Mouse (Mus musculus): ENCODE results near the gene Adra2b. TPM values are rescaled to one million over a fixed set of nuclear protein-coding genes. Genes with fewer than 3 reads are reported as not detected.

Gene Adra2b
- polyA plus RNA-seq, 1 experiment from 2014 or later, result 1.3 TPM

- WGBS, result 85% methylated on average over 14 of the region's 14 CpGs
- peaks cover 12% of the 10 kb centered on the region for H3K4me1 ChIP-seq
- no peak for ATAC-seq (ENCODE audit: low FRiP score, low read depth)
Observed at GRCm38 (mm10) chr2:127332807-127333570, 30.0 kb upstream of the Adra2b start.

GRCm38 (mm10) chr2:127333945-127334603 lies 28.9 kb upstream of the Adra2b start:
- Histone ChIP-seq H3K9ac (no peak overlapping the region), H3K27me3 (replicated peaks) (peaks cover 42% of the 10 kb centered on the region), H3K4me3 (no peak overlapping the region), H3K4me1 (peaks cover 12% of the 10 kb centered on the region), H3K4me2 (replicated peaks) (no peak overlapping the region), H3K36me3 (no peaks in the 10 kb centered on the region), H3K9me3 (no peaks in the 10 kb centered on the region), H3K27ac (no peak overlapping the region)
- ATAC-seq (ENCODE audit: low FRiP score, low read depth), result no peak
- WGBS, result 77% methylated on average over 5 of the region's 5 CpGs

More at GRCm38 (mm10) chr2:127332807-127333570, 30.0 kb upstream of the Adra2b start:
- Histone ChIP-seq H3K27me3 (replicated peaks) (peaks cover 39% of the 10 kb centered on the region), H3K9ac (no peak overlapping the region), H3K27ac (no peak overlapping the region), H3K4me2 (replicated peaks) (no peak overlapping the region), H3K36me3 (no peaks in the 10 kb centered on the region), H3K9me3 (no peaks in the 10 kb centered on the region), H3K4me3 (no peak overlapping the region)

GRCm38 (mm10) chr2:127335078-127335541 lies 27.9 kb upstream of the Adra2b start:
- Histone ChIP-seq H3K9ac (no peak overlapping the region), H3K4me2 (replicated peaks) (peak overlapping the region; percentile 90; the same call in 1 of the 2 replicates), H3K4me1 (peaks cover 12% of the 10 kb centered on the region), H3K4me3 (no peak overlapping the region), H3K27me3 (replicated peaks) (peaks cover 42% of the 10 kb centered on the region), H3K27ac (no peak overlapping the region), H3K9me3 (no peaks in the 10 kb centered on the region), H3K36me3 (no peaks in the 10 kb centered on the region)
- WGBS, result 39% methylated on average over 11 of the region's 11 CpGs
- no peak for ATAC-seq (ENCODE audit: low FRiP score, low read depth)

- Histone ChIP-seq H3K4me1 (peaks cover 12% of the 10 kb centered on the region), H3K4me2 (replicated peaks) (peak within 1 kb of the TSS; percentile 90), H3K9me3 (no peaks in the 10 kb centered on the region), H3K36me3 (no peaks in the 10 kb centered on the region), H3K9ac (peak within 1 kb of the TSS; percentile 57), H3K27ac (no peak within 1 kb of the TSS), H3K4me3 (peak within 1 kb of the TSS; percentile 48), H3K27me3 (replicated peaks) (peaks cover 42% of the 10 kb centered on the region)
- ATAC-seq (ENCODE audit: low FRiP score, low read depth), result peak; percentile 65
- WGBS, result 1% methylated on average over 76 of the region's 76 CpGs
Observed at GRCm38 (mm10) chr2:127335767-127336496, 27.1 kb upstream of the Adra2b start, which contains the start of gene Dusp2. TSS of gene Dusp2 (plus strand) at chr2:127336159.

GRCm38 (mm10) chr2:127336497-127336832 lies 26.5 kb upstream of the Adra2b start:
- Histone ChIP-seq H3K9me3 (no peaks in the 10 kb centered on the region), H3K27me3 (replicated peaks) (peaks cover 42% of the 10 kb centered on the region), H3K9ac (peak overlapping the region; percentile 57), H3K4me1 (peaks cover 12% of the 10 kb centered on the region), H3K27ac (no peak overlapping the region), H3K36me3 (no peaks in the 10 kb centered on the region), H3K4me2 (replicated peaks) (peak overlapping the region; percentile 90), H3K4me3 (peak overlapping the region; percentile 48)
- WGBS, result 2% methylated on average over 32 of the region's 33 CpGs
- ATAC-seq (ENCODE audit: low FRiP score, low read depth), result peak; percentile 45; the same call in 1 of the 2 replicates

- Histone ChIP-seq H3K27ac (no peak overlapping the region), H3K4me1 (peaks cover 12% of the 10 kb centered on the region), H3K9me3 (no peaks in the 10 kb centered on the region), H3K36me3 (no peaks in the 10 kb centered on the region), H3K27me3 (replicated peaks) (peaks cover 42% of the 10 kb centered on the region), H3K4me2 (replicated peaks) (peak overlapping the region; percentile 90), H3K4me3 (peak overlapping the region; percentile 48), H3K9ac (no peak overlapping the region)
- no peak for ATAC-seq (ENCODE audit: low FRiP score, low read depth)
- WGBS, result 57% methylated on average over 5 of the region's 5 CpGs
Observed at GRCm38 (mm10) chr2:127336885-127337284, 26.1 kb upstream of the Adra2b start.

GRCm38 (mm10) chr2:127337531-127337930 lies 25.5 kb upstream of the Adra2b start:
- Histone ChIP-seq H3K27me3 (replicated peaks) (peaks cover 42% of the 10 kb centered on the region), H3K4me1 (peaks cover 12% of the 10 kb centered on the region), H3K4me3 (no peak overlapping the region), H3K4me2 (replicated peaks) (peak overlapping the region; percentile 90), H3K9me3 (no peaks in the 10 kb centered on the region), H3K9ac (no peak overlapping the region), H3K27ac (no peak overlapping the region), H3K36me3 (no peaks in the 10 kb centered on the region)
- no peak for ATAC-seq (ENCODE audit: low FRiP score, low read depth)
- WGBS, result 76% methylated on average over 11 of the region's 11 CpGs

- H3K36me3 ChIP-seq, result no peaks in the 10 kb centered on the region
- peak overlapping the region; percentile 90; the same call in 1 of the 2 replicates for H3K4me2 ChIP-seq (replicated peaks)
- no peak overlapping the region for H3K27ac ChIP-seq
- 75% methylated on average over 7 of the region's 7 CpGs for WGBS
- H3K4me1 ChIP-seq, result peaks cover 12% of the 10 kb centered on the region
- H3K9ac ChIP-seq, result no peak overlapping the region
- H3K9me3 ChIP-seq, result no peaks in the 10 kb centered on the region
- H3K4me3 ChIP-seq, result no peak overlapping the region
- H3K27me3 ChIP-seq (replicated peaks), result peaks cover 42% of the 10 kb centered on the region
- ATAC-seq (ENCODE audit: low FRiP score, low read depth), result no peak
Observed at GRCm38 (mm10) chr2:127338012-127338411, 25.0 kb upstream of the Adra2b start.

- Histone ChIP-seq H3K27ac (no peak within 1 kb of the TSS), H3K4me1 (peaks cover 12% of the 10 kb centered on the region), H3K4me3 (no peak within 1 kb of the TSS), H3K4me2 (replicated peaks) (peak within 1 kb of the TSS; percentile 90), H3K36me3 (no peaks in the 10 kb centered on the region), H3K27me3 (replicated peaks) (peaks cover 42% of the 10 kb centered on the region), H3K9ac (no peak within 1 kb of the TSS), H3K9me3 (no peaks in the 10 kb centered on the region)
- ATAC-seq (ENCODE audit: low FRiP score, low read depth), result no peak
- WGBS, result 88% methylated on average over 4 of the region's 4 CpGs
Observed at GRCm38 (mm10) chr2:127338416-127338815, 24.6 kb upstream of the Adra2b start, which contains the start of gene Astl. TSS of gene Astl (plus strand) at chr2:127338639.

- no peak overlapping the region for H3K27ac ChIP-seq
- WGBS, result 75% methylated on average over 4 of the region's 4 CpGs
- H3K4me3 ChIP-seq, result no peak overlapping the region
- no peak for ATAC-seq (ENCODE audit: low FRiP score, low read depth)
- H3K4me2 ChIP-seq (replicated peaks), result no peak overlapping the region
- peaks cover 12% of the 10 kb centered on the region for H3K4me1 ChIP-seq
- peaks cover 41% of the 10 kb centered on the region for H3K27me3 ChIP-seq (replicated peaks)
- H3K9ac ChIP-seq, result no peak overlapping the region
- no peaks in the 10 kb centered on the region for H3K9me3 ChIP-seq
- no peaks in the 10 kb centered on the region for H3K36me3 ChIP-seq
Observed at GRCm38 (mm10) chr2:127338833-127339232, 24.2 kb upstream of the Adra2b start.

GRCm38 (mm10) chr2:127339262-127339661 lies 23.7 kb upstream of the Adra2b start:
- Histone ChIP-seq H3K4me1 (peaks cover 12% of the 10 kb centered on the region), H3K9me3 (no peaks in the 10 kb centered on the region), H3K4me3 (no peak overlapping the region), H3K4me2 (replicated peaks) (no peak overlapping the region), H3K9ac (no peak overlapping the region), H3K27ac (no peak overlapping the region), H3K36me3 (no peaks in the 10 kb centered on the region), H3K27me3 (replicated peaks) (peaks cover 39% of the 10 kb centered on the region)
- 80% methylated on average over 6 of the region's 6 CpGs for WGBS
- ATAC-seq (ENCODE audit: low FRiP score, low read depth), result no peak

- no peak overlapping the region for H3K4me3 ChIP-seq
- 23% methylated on average over 3 of the region's 3 CpGs for WGBS
- no peaks in the 10 kb centered on the region for H3K36me3 ChIP-seq
- H3K27ac ChIP-seq, result no peak overlapping the region
- no peak for ATAC-seq (ENCODE audit: low FRiP score, low read depth)
- H3K9ac ChIP-seq, result no peak overlapping the region
- H3K9me3 ChIP-seq, result no peaks in the 10 kb centered on the region
- no peak overlapping the region for H3K4me2 ChIP-seq (replicated peaks)
- peaks cover 20% of the 10 kb centered on the region for H3K27me3 ChIP-seq (replicated peaks)
- peaks cover 6% of the 10 kb centered on the region; the same call in 1 of the 2 replicates for H3K4me1 ChIP-seq
Observed at GRCm38 (mm10) chr2:127341159-127341558, 21.8 kb upstream of the Adra2b start.
